Mouse (Mus musculus): ENCODE results near the gene Lamtor1.

DNA sequence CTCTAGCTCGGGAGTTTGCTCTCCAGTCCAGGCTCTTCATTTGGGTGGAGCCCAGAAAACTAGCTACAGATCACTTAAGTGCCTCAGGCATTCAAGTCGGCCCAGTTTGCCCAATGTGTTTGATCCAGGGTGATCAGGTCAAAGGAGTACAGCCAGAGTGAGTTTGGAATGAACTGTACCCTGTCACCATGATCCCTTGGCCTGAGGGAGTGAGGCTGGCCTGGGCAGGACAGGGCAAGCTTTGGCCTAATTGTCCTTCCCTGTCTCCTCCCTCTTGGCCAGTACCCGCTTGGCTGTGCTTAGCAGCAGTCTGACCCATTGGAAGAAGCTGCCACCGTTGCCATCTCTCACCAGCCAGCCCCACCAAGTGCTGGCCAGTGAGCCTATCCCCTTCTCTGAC is 4.4 kb downstream of the Lamtor1 start:
- TF ChIP-seq EP300 (IDR thresholded peaks at IDR 0.05; ENCODE audit: insufficient read depth, low read depth, low read length) (no peak), CTCF (IDR thresholded peaks at IDR 0.05; ENCODE audit: low read depth, low read length) (no peak), POLR2A (IDR thresholded peaks at IDR 0.05; ENCODE audit: insufficient read depth, low read length) (no peak)
